Mouse (Mus musculus) kidney, embryonic 14.5 days (tissue): Measurements from ENCODE around the gene Arl10. TPM values are rescaled to one million over a fixed set of nuclear protein-coding genes. Genes with fewer than 3 reads are reported as not detected.

Experiments
- ATAC-seq: fragments of 200-750 bp; cut with Nextera tagmentation; 2 replicates; pipeline ENCODE4 v1.8.0; 2017; ENCODE audit warnings: moderate number of reproducible peaks, mild to moderate bottlenecking, moderate TSS enrichment, moderate library complexity; ENCODE audit not compliant: low FRiP score, low TSS enrichment
- H3K27ac ChIP-seq: fragments of 300-500 bp; sonication (generic); 2 replicates; pipeline ENCODE4 v1.5.1; 2014; ENCODE audit warnings: low read depth, mild to moderate bottlenecking, low read length, moderate library complexity, mixed read lengths
- H3K27me3 ChIP-seq: fragments of 300-500 bp; sonication (generic); 2 replicates; pipeline ENCODE4 v1.6.1; 2014; ENCODE audit warnings: mild to moderate bottlenecking, low read length; ENCODE audit not compliant: control insufficient read depth, insufficient read depth
- H3K36me3 ChIP-seq: fragments of 300-500 bp; sonication (generic); 2 replicates; pipeline ENCODE4 v1.6.1; 2014; ENCODE audit warnings: low read length, mixed read lengths; ENCODE audit not compliant: control insufficient read depth, insufficient read depth
- H3K4me1 ChIP-seq: fragments of 300-500 bp; sonication (generic); 2 replicates; pipeline ENCODE4 v1.6.1; 2014; ENCODE audit warnings: low read length, mixed read lengths; ENCODE audit not compliant: control insufficient read depth, insufficient read depth
- H3K4me2 ChIP-seq: fragments of 300-500 bp; sonication (generic); replicated peaks from 2 replicates; pipeline ENCODE4 v1.6.1; 2014; ENCODE audit warnings: low read depth, mild to moderate bottlenecking, low read length
- H3K4me3 ChIP-seq: fragments of 300-500 bp; sonication (generic); 2 replicates; pipeline ENCODE4 v1.5.1; 2014; ENCODE audit warnings: mild to moderate bottlenecking, low read length
- H3K9ac ChIP-seq: fragments of 300-500 bp; sonication (generic); 2 replicates; pipeline ENCODE4 v1.6.1; 2014; ENCODE audit warnings: low read depth, mild to moderate bottlenecking, low read length, moderate library complexity
- H3K9me3 ChIP-seq: fragments of 300-500 bp; sonication (generic); 2 replicates; pipeline ENCODE4 v1.6.1; 2016; ENCODE audit warnings: low read length; ENCODE audit not compliant: control insufficient read depth
- WGBS: fragments of 180-500 bp; shearing (Covaris S2); extraction: QIAGEN DNeasy Blood & Tissue Kit; methylation state at CpG from one replicate; pipeline ENCODE4 v1.1.7; 2014; 5-methylcytosine and 5-hydroxymethylcytosine counted together
- polyA plus RNA-seq: library from polyadenylated mRNA; unstranded; fragments of >200 nt; fragmentation: Nextera tagmentation; extraction: Ambion mirVana; gene quantifications from 2 replicates; pipeline ENCODE4 v1.2.1, GENCODE M21; 2014

Arl10 gene
- polyA plus RNA-seq, 1 experiment from 2014 or later, result 33.5 TPM

GRCm38 (mm10) chr13:54562562-54562961 is 12.3 kb upstream of the Arl10 start:
- Histone ChIP-seq H3K36me3 (peaks cover 53% of the 10 kb centered on the region), H3K27ac (no peak overlapping the region), H3K9ac (no peak overlapping the region), H3K4me3 (no peak overlapping the region), H3K4me1 (peaks cover 10% of the 10 kb centered on the region), H3K9me3 (no peaks in the 10 kb centered on the region), H3K27me3 (no peaks in the 10 kb centered on the region), H3K4me2 (no peak overlapping the region)
- 61% methylated on average over 7 of the region's 7 CpGs for WGBS
- ATAC-seq, result no peak

GRCm38 (mm10) chr13:54564232-54565200 is 10.3 kb upstream of the Arl10 start:
- peak overlapping the region; percentile 76 for H3K4me2 ChIP-seq
- no peaks in the 10 kb centered on the region for H3K27me3 ChIP-seq
- peaks cover 10% of the 10 kb centered on the region for H3K4me1 ChIP-seq
- peak overlapping the region; percentile 92 for H3K9ac ChIP-seq
- H3K27ac ChIP-seq, result peak overlapping the region; percentile 67; the same call in 1 of the 2 replicates
- WGBS, result 8% methylated on average over 45 of the region's 45 CpGs
- H3K36me3 ChIP-seq, result peaks cover 33% of the 10 kb centered on the region
- ATAC-seq, result peak; percentile 48
- no peaks in the 10 kb centered on the region for H3K9me3 ChIP-seq
- H3K4me3 ChIP-seq, result peak overlapping the region; percentile 99

- Histone ChIP-seq H3K9me3 (no peaks in the 10 kb centered on the region), H3K27me3 (no peaks in the 10 kb centered on the region), H3K36me3 (peaks cover 26% of the 10 kb centered on the region), H3K4me1 (peaks cover 10% of the 10 kb centered on the region), H3K9ac (peak within 1 kb of the TSS; percentile 92), H3K4me3 (peak within 1 kb of the TSS; percentile 99), H3K4me2 (peak within 1 kb of the TSS; percentile 76), H3K27ac (peak within 1 kb of the TSS; percentile 67)
- ATAC-seq, result peak; percentile 96
- 1% methylated on average over 27 of the region's 27 CpGs for WGBS
Measured at GRCm38 (mm10) chr13:54565201-54565581, 9.6 kb upstream of the Arl10 start, which contains the start of gene 4833439L19Rik. 4833439L19Rik (minus strand) TSS chr13:54565435.

- Histone ChIP-seq H3K4me1 (peaks cover 10% of the 10 kb centered on the region), H3K4me3 (peak overlapping the region; percentile 99), H3K4me2 (peak overlapping the region; percentile 76), H3K9ac (peak overlapping the region; percentile 92; the same call in 1 of the 2 replicates), H3K27ac (peak overlapping the region; percentile 67; the same call in 1 of the 2 replicates), H3K27me3 (no peaks in the 10 kb centered on the region), H3K36me3 (peaks cover 21% of the 10 kb centered on the region), H3K9me3 (no peaks in the 10 kb centered on the region)
- 27% methylated on average over 8 of the region's 8 CpGs for WGBS
- peak; percentile 47 for ATAC-seq
Measured at GRCm38 (mm10) chr13:54565594-54566345, 9.0 kb upstream of the Arl10 start.

- H3K27ac ChIP-seq, result no peak overlapping the region
- H3K27me3 ChIP-seq, result no peaks in the 10 kb centered on the region
- peaks cover 3% of the 10 kb centered on the region; the same call in 1 of the 2 replicates for H3K36me3 ChIP-seq
- ATAC-seq, result no peak
- no peak overlapping the region for H3K4me2 ChIP-seq
- 44% methylated on average over 5 of the region's 5 CpGs for WGBS
- no peak overlapping the region for H3K4me3 ChIP-seq
- H3K9ac ChIP-seq, result no peak overlapping the region
- H3K9me3 ChIP-seq, result no peaks in the 10 kb centered on the region
- peaks cover 10% of the 10 kb centered on the region for H3K4me1 ChIP-seq
Measured at GRCm38 (mm10) chr13:54568380-54568779, 6.4 kb upstream of the Arl10 start.

- 52% methylated on average over 1 of the region's 1 CpGs for WGBS
- H3K9ac ChIP-seq, result no peak overlapping the region
- no peak for ATAC-seq
- no peaks in the 10 kb centered on the region for H3K27me3 ChIP-seq
- no peaks in the 10 kb centered on the region for H3K9me3 ChIP-seq
- H3K36me3 ChIP-seq, result no peaks in the 10 kb centered on the region
- no peak overlapping the region for H3K4me3 ChIP-seq
- H3K4me2 ChIP-seq, result no peak overlapping the region
- H3K27ac ChIP-seq, result no peak overlapping the region
- peaks cover 7% of the 10 kb centered on the region for H3K4me1 ChIP-seq
Measured at GRCm38 (mm10) chr13:54569282-54569681, 5.5 kb upstream of the Arl10 start.

- Histone ChIP-seq H3K4me3 (no peak overlapping the region), H3K27ac (no peak overlapping the region), H3K4me1 (peaks cover 7% of the 10 kb centered on the region; the same call in 1 of the 2 replicates), H3K4me2 (no peak overlapping the region), H3K9ac (no peak overlapping the region), H3K9me3 (no peaks in the 10 kb centered on the region), H3K36me3 (no peaks in the 10 kb centered on the region), H3K27me3 (no peaks in the 10 kb centered on the region)
- ATAC-seq, result no peak
- 74% methylated on average over 4 of the region's 4 CpGs for WGBS
Measured at GRCm38 (mm10) chr13:54570736-54571135, 4.1 kb upstream of the Arl10 start.

GRCm38 (mm10) chr13:54571637-54572036 is 3.2 kb upstream of the Arl10 start:
- Histone ChIP-seq H3K9ac (no peak overlapping the region), H3K4me1 (peaks cover 12% of the 10 kb centered on the region; the same call in 1 of the 2 replicates), H3K36me3 (peaks cover under 1% of the 10 kb centered on the region; the same call in 1 of the 2 replicates), H3K4me3 (no peak overlapping the region), H3K27me3 (no peaks in the 10 kb centered on the region), H3K4me2 (no peak overlapping the region), H3K9me3 (no peaks in the 10 kb centered on the region), H3K27ac (no peak overlapping the region)
- 50% methylated on average over 2 of the region's 2 CpGs for WGBS
- no peak for ATAC-seq
